Mouse (Mus musculus): ENCODE measurements around the gene Lmo7.

DNA sequence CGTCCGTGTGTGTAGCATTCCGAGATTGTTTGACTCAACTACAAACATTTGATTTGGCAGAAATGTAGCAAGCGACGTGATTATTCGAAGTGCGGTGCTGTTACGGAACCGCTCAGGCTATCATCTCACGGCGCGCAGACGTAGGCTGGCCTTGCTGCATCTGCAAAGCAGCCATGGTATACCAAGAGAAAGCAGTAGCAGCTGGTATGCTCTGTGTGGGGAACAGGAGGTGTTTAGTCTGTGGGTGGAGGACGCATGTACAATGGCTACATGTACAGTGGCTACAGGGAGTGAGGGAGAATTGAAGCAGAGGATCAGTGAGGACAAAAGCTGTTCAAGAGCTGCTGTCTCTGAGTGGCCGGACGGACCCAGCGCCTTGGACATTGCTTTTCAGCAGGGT is 113.7 kb downstream of the Lmo7 start:
- TF ChIP-seq CTCF (IDR thresholded peaks at IDR 0.05; ENCODE audit: control insufficient read depth, insufficient read depth, insufficient replicate concordance, low read depth, low read length) (no peak), POLR2A (IDR thresholded peaks at IDR 0.05; ENCODE audit: control insufficient read depth, low read depth, low read length) (no peak)
